Mouse (Mus musculus): Measurements from ENCODE around the gene Pak6. TPM values are rescaled to one million over a fixed set of nuclear protein-coding genes. Genes with fewer than 3 reads are reported as not detected.

Pak6 gene
- total and polyA plus RNA-seq, 3 experiments: 0.05 to 0.73 (median 0.42) TPM

GRCm38 (mm10) chr2:118709655-118710221, 46.6 kb downstream of the Pak6 start:
- Histone ChIP-seq H3K27me3 (replicated peaks) (no peaks in the 10 kb centered on the region), H3K79me2 (replicated peaks; ENCODE audit: control insufficient read depth, extremely low read depth, insufficient read depth, poor library complexity, severe bottlenecking) (no peaks in the 10 kb centered on the region), H3K4me3 (replicated peaks in 1 of 3; ENCODE audit: low read depth in 2 of 3, low read length in 2 of 3, poor library complexity in 1 of 3) (no peak overlapping the region), H3K4me1 (ENCODE audit: control insufficient read depth in 1 of 2, insufficient read depth in 2 of 2) (peaks cover 12 to 47% of the 10 kb centered on the region in 2 experiments), H3K9me3 (replicated peaks; ENCODE audit: low read length) (no peaks in the 10 kb centered on the region), H3K9ac (ENCODE audit: insufficient read depth, low read depth) (no peak overlapping the region), H3K4me2 (ENCODE audit: insufficient read depth, low read depth, poor library complexity, severe bottlenecking) (no peak overlapping the region), H3K36me3 (replicated peaks in 1 of 2; ENCODE audit: control insufficient read depth in 1 of 2, insufficient read depth in 1 of 2, low read length in 1 of 2) (peaks cover 15 to 75% of the 10 kb centered on the region in 2 experiments), H3K27ac (ENCODE audit: insufficient read depth, low read depth) (no peak overlapping the region)
- TF ChIP-seq JUN (IDR thresholded peaks at IDR 0.05; ENCODE audit: insufficient read depth, low read depth, low read length) (no peak), USF2 (conservative IDR thresholded peaks at IDR 0.05; ENCODE audit: low read depth, low read length) (no peak), PAX5 (IDR thresholded peaks at IDR 0.05; ENCODE audit: low read length) (no peak), KAT2A (IDR thresholded peaks at IDR 0.05; ENCODE audit: insufficient replicate concordance, low read length) (no peak), E2F4 (IDR thresholded peaks at IDR 0.05; ENCODE audit: insufficient replicate concordance, low read depth, low read length) (no peak), SIN3A (IDR thresholded peaks at IDR 0.05; ENCODE audit: low read length) (no peak), EP300 (IDR thresholded peaks at IDR 0.05; ENCODE audit: low read length) (no peak), NELFE (IDR thresholded peaks at IDR 0.05; ENCODE audit: low read depth, low read length) (no peak), MAX (IDR thresholded peaks at IDR 0.05; ENCODE audit: low read length) (no peak), ETS1 (conservative IDR thresholded peaks at IDR 0.05; ENCODE audit: low read depth, low read length) (no peak)
- dilution Hi-C loops (cut with MboI; ENCODE audit: extremely low pct_ligation_motif_present, extremely low pct_unique_long_range_greater_than_20kb, low sequenced_read_pairs) (no loop called here), in situ Hi-C loops (cut with MboI; ENCODE audit: low pct_ligation_motif_present, low pct_unique_long_range_greater_than_20kb, low sequenced_read_pairs) (no loop called here)
- DNase-seq (ENCODE audit: extremely low read depth): no peak

GRCm38 (mm10) chr2:118711038-118711494, 48.0 kb downstream of the Pak6 start:
- Histone ChIP-seq H3K4me1 (ENCODE audit: control insufficient read depth in 1 of 2, insufficient read depth in 2 of 2) (peaks cover 12 to 42% of the 10 kb centered on the region in 2 experiments), H3K27ac (ENCODE audit: insufficient read depth, low read depth) (no peak overlapping the region), H3K9me3 (replicated peaks; ENCODE audit: low read length) (no peaks in the 10 kb centered on the region), H3K4me3 (replicated peaks in 1 of 3; ENCODE audit: low read depth in 2 of 3, low read length in 2 of 3, poor library complexity in 1 of 3) (no peak overlapping the region), H3K9ac (ENCODE audit: insufficient read depth, low read depth) (no peak overlapping the region), H3K36me3 (replicated peaks in 1 of 2; ENCODE audit: control insufficient read depth in 1 of 2, insufficient read depth in 1 of 2, low read length in 1 of 2) (peaks cover 21 to 89% of the 10 kb centered on the region in 2 experiments), H3K27me3 (replicated peaks) (no peaks in the 10 kb centered on the region), H3K79me2 (replicated peaks; ENCODE audit: control insufficient read depth, extremely low read depth, insufficient read depth, poor library complexity, severe bottlenecking) (no peaks in the 10 kb centered on the region), H3K4me2 (ENCODE audit: insufficient read depth, low read depth, poor library complexity, severe bottlenecking) (no peak overlapping the region)
- dilution Hi-C loops (cut with MboI; ENCODE audit: extremely low pct_ligation_motif_present, extremely low pct_unique_long_range_greater_than_20kb, low sequenced_read_pairs) (no loop called here), in situ Hi-C loops (cut with MboI; ENCODE audit: low pct_ligation_motif_present, low pct_unique_long_range_greater_than_20kb, low sequenced_read_pairs) (no loop called here)
- no peak for DNase-seq (ENCODE audit: extremely low read depth)
- no peak for TF ChIP-seq CTCF (conservative IDR thresholded peaks at IDR 0.05 in 1 of 2, IDR thresholded peaks at IDR 0.05 in 1 of 2; ENCODE audit: low read depth in 2 of 2, low read length in 2 of 2)
- no peak for TF ChIP-seq E2F4 (IDR thresholded peaks at IDR 0.05; ENCODE audit: insufficient replicate concordance, low read depth, low read length)
- TF ChIP-seq ZNF384 (IDR thresholded peaks at IDR 0.05; ENCODE audit: low read depth, low read length): no peak
- TF ChIP-seq MXI1 (IDR thresholded peaks at IDR 0.05; ENCODE audit: low read depth, low read length): no peak
- no peak for TF ChIP-seq GABPA (IDR thresholded peaks at IDR 0.05; ENCODE audit: insufficient replicate concordance, low read depth, low read length)
- no peak for TF ChIP-seq MAFK (IDR thresholded peaks at IDR 0.05; ENCODE audit: insufficient replicate concordance, low read length)
- no peak for TF ChIP-seq JUND (conservative IDR thresholded peaks at IDR 0.05; ENCODE audit: low read depth, low read length)
